Mouse (Mus musculus) lung, postnatal 0 days (tissue): ENCODE results near the gene Itpr1.

Source experiments
- CTCF ChIP-seq: IDR thresholded peaks from 2 replicates; pipeline ENCODE4 v1.5.1; 2016; ENCODE audit warnings: antibody characterized with exemption, mild to moderate bottlenecking
- EP300 ChIP-seq: IDR thresholded peaks from 2 replicates; pipeline ENCODE4 v1.6.1; 2016; ENCODE audit warnings: antibody characterized with exemption, mild to moderate bottlenecking, control low read depth

DNA sequence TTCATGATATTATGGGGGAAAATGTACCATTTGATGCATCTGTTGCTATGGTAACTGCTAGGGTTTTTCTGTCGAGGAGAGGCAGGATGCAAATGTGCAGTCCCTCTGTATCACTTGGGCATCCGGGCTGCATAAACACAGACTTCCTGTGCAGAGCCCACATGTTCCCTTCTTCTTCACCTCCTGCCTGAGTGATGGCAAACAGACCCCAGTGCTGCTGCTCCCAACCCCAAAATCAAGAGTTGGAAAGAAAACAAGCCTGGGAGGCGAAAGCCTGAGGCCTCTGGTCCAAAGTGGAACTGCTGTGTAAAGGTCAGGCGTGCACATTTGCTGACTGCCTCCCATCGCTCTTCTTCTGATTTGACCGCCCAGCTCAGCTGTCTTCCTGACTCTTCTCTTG, 222.6 kb downstream of the Itpr1 start:
- no peak for TF ChIP-seq CTCF
- TF ChIP-seq EP300 = no peak
